Mouse (Mus musculus) G1E (cell line): ENCODE data around the gene Slc9a3r2.

ENCODE experiments used
- CTCF ChIP-seq: IDR thresholded peaks from 2 replicates; pipeline ENCODE4 v1.5.1; 2012; ENCODE audit warnings: low read depth, low read length, inconsistent platforms, mixed read lengths
- GATA1 ChIP-seq: IDR thresholded peaks from 2 replicates; pipeline ENCODE4 v1.6.1; 2012; ENCODE audit warnings: borderline replicate concordance, low read length, inconsistent platforms, mixed read lengths
- POLR2AphosphoS5 ChIP-seq: IDR thresholded peaks from 2 replicates; pipeline ENCODE4 v1.6.1; 2012; ENCODE audit warnings: low read depth, low read length, inconsistent platforms; ENCODE audit not compliant: insufficient replicate concordance
- TAL1 ChIP-seq: conservative IDR thresholded peaks from 2 replicates; pipeline ENCODE4 v1.6.1; 2012; ENCODE audit warnings: low read depth, low read length, inconsistent platforms, mixed read lengths

- TF ChIP-seq GATA1 (no peak), CTCF (no peak), TAL1 (no peak), POLR2AphosphoS5 (no peak)
Observed at GRCm38 (mm10) chr17:24635024-24635423, 15.1 kb downstream of the Slc9a3r2 start.
